Mouse (Mus musculus): ENCODE measurements around the gene Ptprd.
A peak's percentile ranks its signal among the peaks of the same experiment; 100 is the strongest.
"Not testable (repeated sequence)": the region's sequence is repeated elsewhere in the genome, so short reads cannot be mapped to it uniquely, and the experiment has no call there.

Gene Ptprd

DNA sequence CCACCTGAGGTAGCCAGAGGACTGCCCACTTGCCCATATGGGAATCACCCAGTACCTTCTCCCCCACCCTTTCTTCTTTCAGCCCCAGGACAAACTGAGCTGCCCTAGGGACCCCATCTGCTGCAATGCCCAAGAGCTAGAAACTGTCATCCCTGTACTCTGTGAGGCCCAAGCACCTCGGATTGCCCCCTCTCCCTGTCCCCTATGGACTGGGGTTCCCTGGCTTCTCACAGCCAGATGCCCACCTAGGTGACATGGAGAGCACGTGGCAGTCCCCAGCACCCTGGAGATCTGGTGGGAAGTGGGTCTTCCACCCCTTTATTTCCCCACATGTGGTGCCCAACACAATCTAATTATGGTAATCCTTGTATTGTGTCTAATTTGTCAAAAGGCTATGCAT, 331.5 kb downstream of the Ptprd start:
- no peak for DNase-seq

GRCm38 (mm10) chr4:77861269-77861668, 350.5 kb downstream of the Ptprd start:
- no peak for DNase-seq

DNA sequence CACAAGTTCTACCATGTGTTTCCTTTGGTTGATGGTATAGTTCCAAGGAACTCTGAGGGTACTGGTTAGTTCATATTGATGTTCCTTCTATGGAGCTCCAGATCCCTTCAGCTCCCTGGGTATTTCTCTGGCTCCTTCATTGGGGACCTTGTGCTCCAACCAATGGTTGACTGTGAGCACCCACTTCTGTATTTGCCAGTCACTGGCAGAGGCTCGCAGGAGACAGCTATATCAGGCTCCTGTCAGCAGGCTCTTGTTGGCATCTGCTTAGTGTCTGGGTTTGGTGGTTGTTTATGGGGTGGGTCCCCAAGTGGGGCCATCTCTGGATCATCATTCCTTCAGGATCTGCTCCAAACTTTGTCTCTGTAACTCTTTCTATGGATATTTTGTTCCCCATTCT, 414.4 kb downstream of the Ptprd start:
- DNase-seq, result not testable (repeated sequence)

GRCm38 (mm10) chr4:77777237-77777636, 434.5 kb downstream of the Ptprd start:
- no peak for DNase-seq

GRCm38 (mm10) chr4:77763790-77764189, 448.0 kb downstream of the Ptprd start:
- DNase-seq, result no peak

DNA sequence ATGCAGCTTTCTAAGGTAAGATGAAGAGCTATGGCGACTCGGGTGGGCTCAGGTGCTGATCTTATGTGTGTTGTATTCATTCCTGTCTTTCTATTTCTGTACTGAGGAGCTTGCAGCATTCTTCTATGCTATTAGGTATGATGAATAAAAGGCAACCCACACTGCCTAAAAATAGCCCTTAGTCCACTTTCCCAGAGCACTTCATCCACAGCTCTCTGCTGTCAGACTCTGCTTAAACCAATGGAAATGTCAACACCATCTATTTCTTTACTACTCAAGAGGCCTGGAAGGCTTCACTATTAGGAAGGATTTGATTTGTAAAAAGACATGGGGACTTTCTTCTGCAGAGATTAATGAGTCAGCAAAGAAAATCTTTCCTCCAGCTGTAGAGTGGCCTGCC, 468.4 kb downstream of the Ptprd start:
- DNase-seq, result no peak

DNA sequence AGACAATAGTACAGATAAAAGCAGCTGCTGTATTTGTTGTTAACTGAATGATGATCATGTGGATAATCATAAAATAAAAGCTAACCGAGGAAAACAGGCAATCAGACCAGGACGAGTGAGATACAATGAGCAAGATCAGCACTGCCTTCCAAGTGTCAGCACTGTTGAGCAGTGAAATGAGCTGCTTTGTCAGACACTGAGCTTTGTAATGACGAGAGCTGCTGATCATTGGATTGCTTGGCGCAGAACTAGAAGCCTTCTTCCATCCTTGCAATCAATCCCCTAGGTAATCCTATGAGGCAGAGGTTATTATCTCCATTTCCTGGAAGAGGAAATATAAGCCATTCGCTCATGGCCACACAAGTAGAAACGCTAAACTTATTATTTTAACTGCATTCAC, 489.9 kb downstream of the Ptprd start:
- DNase-seq, result no peak

DNA sequence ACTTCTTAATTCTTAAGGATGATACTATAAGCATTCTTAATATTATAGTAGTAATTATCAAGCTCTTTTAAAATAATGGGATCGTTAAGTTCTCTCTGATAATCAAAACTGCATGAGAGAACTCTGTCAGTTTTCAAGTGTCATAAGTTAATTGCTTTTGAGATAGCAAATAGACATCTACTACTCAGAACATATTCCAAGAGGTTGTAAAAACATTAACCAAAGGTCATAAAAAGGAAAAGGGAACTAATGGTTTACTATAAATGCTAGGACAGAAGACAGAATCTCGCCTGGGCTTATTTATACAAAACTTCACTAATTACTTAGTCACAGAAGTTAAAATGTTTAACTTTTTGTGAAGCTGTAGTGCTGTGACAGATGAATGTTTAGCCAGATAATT, 494.0 kb downstream of the Ptprd start:
- DNase-seq, result no peak

DNA sequence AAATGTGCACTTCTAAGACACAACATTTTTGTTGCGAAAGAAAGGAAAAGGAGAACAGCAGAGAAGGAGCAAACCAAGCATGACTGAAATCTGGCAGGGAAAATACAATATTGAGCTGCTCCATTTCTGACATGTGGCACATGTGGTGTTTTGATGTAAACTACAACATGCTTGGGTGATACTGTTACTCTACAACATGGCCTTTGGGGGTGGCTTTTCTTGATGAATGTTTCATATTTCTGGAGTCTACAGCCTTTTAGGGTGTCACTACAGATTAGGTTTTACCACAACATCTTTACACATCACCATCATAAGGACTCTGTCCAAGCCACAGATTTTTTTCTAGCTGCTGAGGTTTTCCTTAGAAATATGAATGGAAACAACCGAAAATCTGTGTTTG, 501.5 kb downstream of the Ptprd start:
- DNase-seq, result no peak

DNA sequence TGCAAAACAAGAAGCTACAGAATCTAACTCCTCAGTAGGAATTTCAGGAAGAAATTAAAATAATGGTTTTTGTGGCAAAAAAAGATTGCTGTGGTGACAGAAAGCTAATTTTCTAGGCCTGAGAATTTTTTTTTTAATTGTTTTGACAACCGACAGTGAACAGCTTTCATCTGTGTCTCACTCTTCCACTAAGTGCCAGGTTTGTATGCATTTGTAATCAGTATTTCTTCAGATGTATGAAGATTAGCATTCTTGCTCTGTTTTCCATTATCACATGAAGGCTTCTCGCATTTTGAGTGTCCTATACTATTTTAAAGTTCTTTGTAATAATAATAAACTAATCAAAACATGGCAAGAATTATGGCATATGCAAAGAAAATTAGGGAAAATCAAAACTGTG, 513.5 kb downstream of the Ptprd start:
- DNase-seq, result no peak

DNA sequence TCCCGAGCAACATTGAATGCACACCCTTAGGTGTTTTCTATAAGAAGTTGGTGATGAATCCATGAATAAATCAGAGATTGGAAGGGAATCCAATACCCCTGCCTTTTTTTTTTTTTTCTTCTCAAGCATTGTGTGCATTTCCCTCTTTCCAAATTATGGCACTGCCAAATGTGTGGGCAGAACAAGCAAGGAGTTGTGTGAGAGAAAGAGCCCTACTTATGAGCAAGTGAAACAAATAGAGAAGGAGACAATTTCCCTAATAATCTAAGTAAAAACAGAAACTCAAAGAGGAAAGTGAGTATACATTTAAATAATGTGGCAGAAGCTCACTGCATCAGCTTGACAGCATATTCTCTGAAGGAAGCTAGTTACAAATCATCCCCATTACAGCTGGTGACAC, 536.0 kb downstream of the Ptprd start:
- DNase-seq, result no peak

GRCm38 (mm10) chr4:77664761-77665160, 547.0 kb downstream of the Ptprd start:
- no peak for DNase-seq

DNA sequence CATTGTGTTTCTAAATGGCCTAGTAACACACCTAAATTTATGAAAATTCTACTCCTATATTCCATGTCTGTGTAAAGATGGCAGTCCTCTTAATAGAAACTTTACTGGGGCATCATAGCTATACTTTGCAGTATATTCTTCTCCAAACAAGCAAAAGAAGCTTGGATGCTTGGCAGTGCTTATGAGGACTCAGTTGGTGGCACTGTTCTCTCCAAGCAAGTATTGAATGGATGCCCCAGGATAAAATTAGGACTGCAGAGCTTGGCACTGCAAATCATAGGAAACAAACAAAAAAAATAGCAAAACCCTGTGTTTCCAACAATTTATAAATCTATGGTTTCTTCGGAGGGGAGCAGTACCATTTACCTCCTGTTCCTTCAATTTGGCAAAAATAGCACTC, 549.5 kb downstream of the Ptprd start:
- no peak for DNase-seq

DNA sequence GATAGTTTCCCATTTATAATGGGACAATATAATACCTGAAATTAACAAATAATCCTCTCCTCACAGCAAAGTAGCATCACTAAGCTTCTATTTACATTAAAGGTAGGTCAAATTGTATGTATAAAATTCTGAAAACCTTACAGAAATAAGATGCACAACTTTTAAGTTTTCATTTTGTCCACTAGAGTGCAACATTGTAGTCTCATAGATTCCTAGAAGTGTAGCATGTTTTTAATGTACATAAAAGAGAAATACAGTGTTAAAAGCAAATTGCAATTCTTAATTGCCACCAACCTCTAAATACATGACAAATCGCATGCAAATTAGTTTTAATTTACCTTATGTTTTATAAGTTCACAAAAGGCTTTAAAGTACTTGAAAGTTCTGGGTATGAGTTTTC, 556.1 kb downstream of the Ptprd start:
- DNase-seq, result no peak

DNA sequence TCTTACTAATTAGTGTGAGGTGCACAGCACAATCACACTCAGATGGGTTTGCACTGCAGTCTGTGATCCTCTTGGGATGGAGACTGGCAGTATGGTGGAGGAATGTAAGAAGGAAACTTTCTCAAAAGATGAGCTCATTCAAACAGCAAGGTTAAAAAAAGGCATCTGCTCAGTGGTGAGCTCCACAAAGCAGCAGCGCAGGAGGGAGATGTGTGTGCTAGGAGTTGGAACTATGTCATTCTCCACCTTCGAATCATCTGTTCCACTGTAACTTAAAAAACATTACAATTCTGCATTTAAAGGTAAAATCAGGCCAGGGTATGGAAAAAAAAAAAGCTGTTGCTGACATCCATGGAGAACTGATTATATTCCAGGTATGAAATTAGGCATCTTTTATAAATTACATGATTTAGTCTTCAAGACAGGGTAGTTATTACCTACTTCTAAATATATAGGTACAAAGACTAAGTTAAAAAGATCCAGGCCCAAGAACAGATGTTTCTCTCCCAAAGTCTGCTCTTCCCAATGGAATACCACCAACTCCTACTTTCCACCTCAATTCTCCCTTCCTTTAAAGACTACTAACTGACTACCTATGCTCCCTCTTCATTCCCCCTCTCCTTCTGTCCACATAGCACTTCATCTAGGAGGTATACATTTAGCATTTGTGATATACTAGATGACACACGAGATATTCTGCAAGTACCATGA, 562.0 kb downstream of the Ptprd start:
- no peak for DNase-seq

GRCm38 (mm10) chr4:77648911-77649310, 562.9 kb downstream of the Ptprd start:
- DNase-seq, result no peak

- no peak for DNase-seq
These were observed 564.2 kb downstream of the Ptprd start for GRCm38 (mm10) chr4:77647451-77648137.

GRCm38 (mm10) chr4:77644435-77644834, 567.3 kb downstream of the Ptprd start:
- peak in 1 of 2 experiments; percentile 37 for DNase-seq

DNA sequence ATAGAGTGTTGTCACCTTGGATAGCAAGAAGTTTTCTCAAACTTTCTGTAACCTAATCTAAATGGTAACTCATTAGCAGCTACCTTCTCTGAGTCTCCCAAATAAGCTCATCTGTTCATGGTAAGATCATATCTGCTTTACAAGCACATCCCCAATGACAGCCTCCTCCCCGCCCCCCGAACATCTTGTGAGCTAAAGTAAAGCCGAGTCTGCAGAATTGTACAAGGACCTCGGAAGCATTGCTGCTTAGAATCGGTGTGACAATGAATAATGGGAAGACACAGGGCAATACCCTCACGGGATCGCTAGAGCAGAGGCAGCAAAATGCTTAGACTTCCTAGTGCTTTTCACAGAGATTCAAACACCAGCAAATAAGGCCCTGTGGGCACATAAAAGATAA, 571.7 kb downstream of the Ptprd start:
- DNase-seq, result no peak

- DNase-seq, result no peak
These were observed 598.6 kb downstream of the Ptprd start for GRCm38 (mm10) chr4:77613129-77613528.

GRCm38 (mm10) chr4:77586624-77587023, 625.1 kb downstream of the Ptprd start:
- no peak for DNase-seq

- DNase-seq, result no peak
These were observed 625.5 kb downstream of the Ptprd start for GRCm38 (mm10) chr4:77586222-77586621.

DNA sequence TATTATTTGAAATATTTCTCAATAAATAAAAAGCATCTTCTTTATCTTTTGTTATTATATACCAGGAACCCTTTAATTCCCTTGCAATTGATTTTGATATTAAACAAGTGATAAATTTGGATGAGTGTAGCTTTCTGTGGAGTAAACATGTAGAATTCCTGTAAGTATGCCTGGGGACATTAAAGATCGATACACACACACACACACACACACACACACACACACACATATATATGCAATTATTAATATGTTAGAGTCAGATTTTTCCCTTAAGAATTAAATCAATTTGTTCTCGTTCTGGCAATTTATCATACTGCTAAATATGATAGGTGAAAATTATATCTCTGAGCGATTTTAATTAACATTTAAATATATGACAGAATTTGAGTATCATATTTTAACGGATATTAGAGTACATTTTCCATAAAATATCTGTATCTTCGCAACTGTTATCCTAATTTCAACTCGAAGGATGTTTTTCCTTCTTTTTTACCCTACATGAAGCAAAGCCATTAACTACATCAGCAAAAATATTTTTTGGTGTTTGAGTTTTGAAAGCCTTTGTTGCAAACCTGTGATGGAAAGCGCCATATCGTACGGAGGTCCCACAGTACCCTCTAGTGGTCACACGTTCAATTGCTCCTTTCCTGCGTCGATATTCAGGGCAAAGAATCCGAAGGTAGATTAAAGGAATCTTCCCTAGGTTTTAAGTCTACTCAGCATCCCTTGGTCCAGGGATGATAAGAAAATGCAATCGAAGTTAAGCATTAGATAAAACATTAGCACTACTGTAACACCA, 653.2 kb downstream of the Ptprd start:
- DNase-seq, result peak; percentile 23 to 59

GRCm38 (mm10) chr4:77555841-77556240, 655.9 kb downstream of the Ptprd start:
- DNase-seq, result no peak

Measured in kidney, postnatal 36 days (tissue).